Mouse (Mus musculus): ENCODE measurements around the gene Olfr1028.

The Olfr1028 gene

GRCm38 (mm10) chr2:85950137-85950536 is at the start of gene Olfr1028:
Gene Olfr1028, plus strand, starts transcription at chr2:85950437.
- in situ Hi-C loops (cut with MboI; ENCODE audit: unreplicated experiment in 2 of 2), result no loop called here

GRCm38 (mm10) chr2:85904952-85905351 is 45.3 kb upstream of the Olfr1028 start, which contains the start of gene Olfr1024:
Gene Olfr1024, minus strand, starts transcription at chr2:85905052.
- in situ Hi-C loops (cut with MboI; ENCODE audit: unreplicated experiment in 2 of 2), result no loop called here

GRCm38 (mm10) chr2:85913197-85913596 is 37.0 kb upstream of the Olfr1028 start:
- in situ Hi-C loops (cut with MboI; ENCODE audit: unreplicated experiment in 2 of 2), result no loop called here

- in situ Hi-C loops (cut with MboI; ENCODE audit: unreplicated experiment in 2 of 2), result no loop called here
Observed at GRCm38 (mm10) chr2:85914893-85915292, 35.3 kb upstream of the Olfr1028 start, which contains the start of gene Olfr1025-ps1. Gene Olfr1025-ps1, plus strand, starts transcription at chr2:85915193.

GRCm38 (mm10) chr2:85921258-85921657 is 29.0 kb upstream of the Olfr1028 start, which contains the start of gene Olfr1026:
Gene Olfr1026, plus strand, starts transcription at chr2:85921558.
- in situ Hi-C loops (cut with MboI; ENCODE audit: unreplicated experiment in 2 of 2), result no loop called here

- in situ Hi-C loops (cut with MboI; ENCODE audit: unreplicated experiment in 2 of 2), result no loop called here
Observed at GRCm38 (mm10) chr2:85973595-85973994, 23.4 kb downstream of the Olfr1028 start, which contains the start of gene Olfr1029. Gene Olfr1029, plus strand, starts transcription at chr2:85973895.

GRCm38 (mm10) chr2:85978976-85979375 is 28.7 kb downstream of the Olfr1028 start, which contains the start of gene Olfr1030:
Gene Olfr1030, plus strand, starts transcription at chr2:85979276.
- in situ Hi-C loops (cut with MboI; ENCODE audit: unreplicated experiment in 2 of 2), result no loop called here

- in situ Hi-C loops (cut with MboI; ENCODE audit: unreplicated experiment in 2 of 2), result no loop called here
Observed at GRCm38 (mm10) chr2:85990004-85990403, 39.8 kb downstream of the Olfr1028 start, which contains the start of gene Olfr1031. Gene Olfr1031, plus strand, starts transcription at chr2:85990304.
